Mouse (Mus musculus) inflammation-experienced regulatory T-cells, adult 16 weeks (primary cell): Measurements from ENCODE around the gene Senp6. TPM values are rescaled to one million over a fixed set of nuclear protein-coding genes. Genes with fewer than 3 reads are reported as not detected.

ENCODE experiments used
- polyA plus RNA-seq: library from polyadenylated mRNA; unstranded; fragments of 100-300 nt; shearing (Covaris generic); gene quantifications from one replicate; pipeline ENCODE4 v1.2.1, GENCODE M21; 2017

The Senp6 gene
- 35.6 TPM for polyA plus RNA-seq

DNA sequence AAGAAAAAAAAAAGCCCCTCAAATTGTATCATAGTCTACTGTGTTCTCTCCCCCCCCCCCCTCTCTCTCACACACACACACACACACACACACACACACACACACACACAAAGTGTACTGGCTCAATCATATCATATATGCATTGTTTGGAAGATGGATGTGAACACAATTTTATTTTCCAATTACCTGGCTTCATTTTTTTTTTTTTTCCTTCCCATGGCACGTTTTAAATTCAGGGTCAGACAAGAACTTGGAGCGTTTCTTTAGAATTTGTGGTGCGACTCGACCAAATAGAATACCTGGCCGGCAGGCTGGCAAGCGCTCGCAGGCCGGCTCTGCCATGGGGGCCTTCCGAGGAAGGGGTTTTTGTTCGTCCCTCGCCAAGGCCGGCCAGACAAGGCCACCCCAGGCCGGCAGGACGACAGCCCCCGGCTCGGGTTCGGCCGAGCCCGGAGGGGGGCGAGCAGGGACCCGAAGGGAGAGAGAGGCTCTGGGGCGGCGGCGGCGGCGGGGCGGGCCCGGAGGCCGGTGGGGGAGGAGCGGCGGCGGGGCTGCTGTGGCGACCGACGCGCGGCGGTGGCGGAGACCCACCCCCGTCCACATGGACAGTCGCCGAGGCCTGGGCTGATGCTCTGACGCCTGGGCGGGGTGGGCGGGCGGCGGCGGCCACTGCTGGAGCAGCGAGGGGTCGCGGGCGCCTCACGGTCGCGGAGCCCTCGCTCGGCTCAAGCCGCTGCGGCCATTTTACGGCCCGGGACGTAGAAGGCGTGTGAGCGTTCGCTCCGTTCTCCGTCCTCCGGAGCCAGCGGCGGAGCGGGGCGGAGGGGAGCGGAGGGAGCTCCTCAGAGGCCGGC lies at the start of gene Senp6:
Gene Senp6, plus strand, starts transcription at position 537 of the 854 bp plus-strand sequence.

GRCm38 (mm10) chr9:80164611-80165474 lies 98.1 kb downstream of the Senp6 start, which contains the start of gene Myo6:
Gene Myo6 (plus strand): TSS chr9:80165031.

Other genes with a start within 250 kb of the Senp6 start
- 1.0 TPM for gene Filip1, start 54.1 kb upstream of the Senp6 start, polyA plus RNA-seq
- 17.5 TPM for gene Myo6, start 98.1 kb downstream of the Senp6 start, polyA plus RNA-seq